Mouse (Mus musculus): ENCODE measurements around the gene Tprn. TPM values are rescaled to one million over a fixed set of nuclear protein-coding genes. Genes with fewer than 3 reads are reported as not detected.

Gene Tprn
- polyA plus RNA-seq, 1 experiment from 2014 or later: 6.6 TPM

- Histone ChIP-seq H3K9ac (ENCODE audit: low read length) (peak overlapping the region; percentile 72), H3K27me3 (replicated peaks; ENCODE audit: control insufficient read depth, insufficient read depth, low read length) (peaks cover 24% of the 10 kb centered on the region), H3K36me3 (ENCODE audit: control insufficient read depth, insufficient read depth, low read length) (no peaks in the 10 kb centered on the region), H3K4me2 (ENCODE audit: low read length) (peak overlapping the region; percentile 81), H3K4me1 (ENCODE audit: control insufficient read depth, insufficient read depth, low read length) (peaks cover 2% of the 10 kb centered on the region; the same call in 1 of the 2 replicates), H3K9me3 (replicated peaks; ENCODE audit: control insufficient read depth, low read length) (no peaks in the 10 kb centered on the region), H3K4me3 (ENCODE audit: low read depth, low read length) (peak overlapping the region; percentile 46), H3K27ac (ENCODE audit: low read depth, low read length) (no peak overlapping the region)
- DNase-seq (ENCODE audit: low spot score) (peak; percentile 77), ATAC-seq (peak; percentile 85)
- WGBS: 1% methylated on average over 44 of the region's 45 CpGs
Measured at GRCm38 (mm10) chr2:25304657-25305541, 42.5 kb downstream of the Tprn start.

GRCm38 (mm10) chr2:25305587-25306359 lies 43.4 kb downstream of the Tprn start:
- DNase-seq (ENCODE audit: low spot score): no peak
- Histone ChIP-seq H3K9ac (ENCODE audit: low read length) (peak overlapping the region; percentile 72), H3K4me1 (ENCODE audit: control insufficient read depth, insufficient read depth, low read length) (peaks cover 2% of the 10 kb centered on the region; the same call in 1 of the 2 replicates), H3K4me2 (ENCODE audit: low read length) (peak overlapping the region; percentile 81), H3K36me3 (ENCODE audit: control insufficient read depth, insufficient read depth, low read length) (no peaks in the 10 kb centered on the region), H3K4me3 (ENCODE audit: low read depth, low read length) (peak overlapping the region; percentile 46), H3K9me3 (replicated peaks; ENCODE audit: control insufficient read depth, low read length) (no peaks in the 10 kb centered on the region), H3K27me3 (replicated peaks; ENCODE audit: control insufficient read depth, insufficient read depth, low read length) (peaks cover 33% of the 10 kb centered on the region), H3K27ac (ENCODE audit: low read depth, low read length) (no peak overlapping the region)
- ATAC-seq: no peak
- 51% methylated on average over 14 of the region's 14 CpGs for WGBS

GRCm38 (mm10) chr2:25310180-25310579 lies 47.8 kb downstream of the Tprn start:
- 56% methylated on average over 10 of the region's 10 CpGs for WGBS
- peaks cover 66% of the 10 kb centered on the region for H3K27me3 ChIP-seq (replicated peaks; ENCODE audit: control insufficient read depth, insufficient read depth, low read length)
- no peak for ATAC-seq

GRCm38 (mm10) chr2:25310969-25311368 lies 48.6 kb downstream of the Tprn start:
- Histone ChIP-seq H3K4me3 (ENCODE audit: low read depth, low read length) (no peak overlapping the region), H3K9me3 (replicated peaks; ENCODE audit: control insufficient read depth, low read length) (no peaks in the 10 kb centered on the region), H3K4me1 (ENCODE audit: control insufficient read depth, insufficient read depth, low read length) (no peaks in the 10 kb centered on the region), H3K9ac (ENCODE audit: low read length) (no peak overlapping the region), H3K36me3 (ENCODE audit: control insufficient read depth, insufficient read depth, low read length) (no peaks in the 10 kb centered on the region), H3K27me3 (replicated peaks; ENCODE audit: control insufficient read depth, insufficient read depth, low read length) (peaks cover 69% of the 10 kb centered on the region), H3K4me2 (ENCODE audit: low read length) (no peak overlapping the region), H3K27ac (ENCODE audit: low read depth, low read length) (no peak overlapping the region)
- DNase-seq (ENCODE audit: low spot score) (no peak), ATAC-seq (no peak)
- under 1% methylated on average over 22 of the region's 22 CpGs for WGBS

More at GRCm38 (mm10) chr2:25310180-25310579, 47.8 kb downstream of the Tprn start:
- Histone ChIP-seq H3K27ac (ENCODE audit: low read depth, low read length) (no peak overlapping the region), H3K4me2 (ENCODE audit: low read length) (no peak overlapping the region), H3K4me1 (ENCODE audit: control insufficient read depth, insufficient read depth, low read length) (no peaks in the 10 kb centered on the region), H3K36me3 (ENCODE audit: control insufficient read depth, insufficient read depth, low read length) (no peaks in the 10 kb centered on the region), H3K9ac (ENCODE audit: low read length) (no peak overlapping the region), H3K4me3 (ENCODE audit: low read depth, low read length) (no peak overlapping the region), H3K9me3 (replicated peaks; ENCODE audit: control insufficient read depth, low read length) (no peaks in the 10 kb centered on the region)
- DNase-seq (ENCODE audit: low spot score): no peak

- Histone ChIP-seq H3K27ac (ENCODE audit: low read depth, low read length) (no peak overlapping the region), H3K4me1 (ENCODE audit: control insufficient read depth, insufficient read depth, low read length) (no peaks in the 10 kb centered on the region), H3K9me3 (replicated peaks; ENCODE audit: control insufficient read depth, low read length) (no peaks in the 10 kb centered on the region), H3K9ac (ENCODE audit: low read length) (no peak overlapping the region), H3K36me3 (ENCODE audit: control insufficient read depth, insufficient read depth, low read length) (no peaks in the 10 kb centered on the region), H3K27me3 (replicated peaks; ENCODE audit: control insufficient read depth, insufficient read depth, low read length) (peaks cover 71% of the 10 kb centered on the region), H3K4me3 (ENCODE audit: low read depth, low read length) (no peak overlapping the region), H3K4me2 (ENCODE audit: low read length) (no peak overlapping the region)
- WGBS: 3% methylated on average over 11 of the region's 11 CpGs
- ATAC-seq (no peak), DNase-seq (ENCODE audit: low spot score) (no peak)
Measured at GRCm38 (mm10) chr2:25311491-25311891, 49.1 kb downstream of the Tprn start.

- Histone ChIP-seq H3K4me2 (ENCODE audit: low read length) (peak overlapping the region; percentile 67), H3K9me3 (replicated peaks; ENCODE audit: control insufficient read depth, low read length) (no peaks in the 10 kb centered on the region), H3K27ac (ENCODE audit: low read depth, low read length) (peak overlapping the region; percentile 44; the same call in 1 of the 2 replicates), H3K9ac (ENCODE audit: low read length) (peak overlapping the region; percentile 61), H3K4me1 (ENCODE audit: control insufficient read depth, insufficient read depth, low read length) (no peaks in the 10 kb centered on the region), H3K27me3 (replicated peaks; ENCODE audit: control insufficient read depth, insufficient read depth, low read length) (peaks cover 29% of the 10 kb centered on the region), H3K36me3 (ENCODE audit: control insufficient read depth, insufficient read depth, low read length) (no peaks in the 10 kb centered on the region), H3K4me3 (ENCODE audit: low read depth, low read length) (peak overlapping the region; percentile 48)
- 6% methylated on average over 31 of the region's 31 CpGs for WGBS
- ATAC-seq (peak; percentile 75), DNase-seq (ENCODE audit: low spot score) (peak; percentile 62)
Measured at GRCm38 (mm10) chr2:25318119-25318966, 55.9 kb downstream of the Tprn start.

GRCm38 (mm10) chr2:25318971-25319773 lies 56.8 kb downstream of the Tprn start, which contains the start of gene Grin1:
Gene Grin1, minus strand, starts transcription at chr2:25319187.
- peaks cover 25% of the 10 kb centered on the region for H3K27me3 ChIP-seq (replicated peaks; ENCODE audit: control insufficient read depth, insufficient read depth, low read length)
- H3K27ac ChIP-seq (ENCODE audit: low read depth, low read length): peak within 1 kb of the TSS; percentile 44; the same call in 1 of the 2 replicates
- ATAC-seq (peak; percentile 89), DNase-seq (ENCODE audit: low spot score) (peak; percentile 91)
- 9% methylated on average over 58 of the region's 58 CpGs for WGBS
- H3K36me3 ChIP-seq (ENCODE audit: control insufficient read depth, insufficient read depth, low read length): no peaks in the 10 kb centered on the region
- H3K4me1 ChIP-seq (ENCODE audit: control insufficient read depth, insufficient read depth, low read length): no peaks in the 10 kb centered on the region
- peak within 1 kb of the TSS; percentile 61 for H3K9ac ChIP-seq (ENCODE audit: low read length)
- peak within 1 kb of the TSS; percentile 48 for H3K4me3 ChIP-seq (ENCODE audit: low read depth, low read length)
- no peaks in the 10 kb centered on the region for H3K9me3 ChIP-seq (replicated peaks; ENCODE audit: control insufficient read depth, low read length)
- peak within 1 kb of the TSS; percentile 67 for H3K4me2 ChIP-seq (ENCODE audit: low read length)
